Mouse (Mus musculus): ENCODE data around the gene Pebp1. TPM values are rescaled to one million over a fixed set of nuclear protein-coding genes. Genes with fewer than 3 reads are reported as not detected.
A peak's percentile ranks its signal among the peaks of the same experiment; 100 is the strongest.

The Pebp1 gene
- polyA plus RNA-seq, 1 experiment from 2014 or later: 731 TPM

DNA sequence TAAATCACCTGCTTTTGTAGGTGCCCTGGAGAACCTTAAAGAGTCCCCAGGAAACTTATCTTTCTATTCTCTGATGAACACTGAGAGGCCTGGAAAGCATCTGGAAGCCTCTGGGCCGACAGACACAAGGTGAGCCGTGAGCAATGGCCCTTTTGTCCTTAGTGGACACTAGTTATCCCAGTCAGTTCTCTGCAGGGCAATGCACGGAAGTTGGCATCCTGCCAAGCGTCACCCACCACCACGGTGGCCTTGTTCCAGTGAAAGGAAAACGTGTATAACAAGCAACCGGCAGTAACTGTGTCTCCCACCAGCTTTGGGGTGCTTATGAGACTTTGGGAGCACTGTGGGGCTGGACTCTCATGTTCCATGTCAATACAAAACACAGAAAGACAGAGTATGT, 2.7 kb downstream of the Pebp1 start:
- no peak overlapping the region for H3K9ac ChIP-seq
- no peak overlapping the region for H3K27ac ChIP-seq (replicated peaks)
- H3K27me3 ChIP-seq: no peaks in the 10 kb centered on the region
- H3K9me3 ChIP-seq (replicated peaks): no peaks in the 10 kb centered on the region
- H3K36me3 ChIP-seq: peaks cover 36% of the 10 kb centered on the region
- peaks cover 30% of the 10 kb centered on the region for H3K4me1 ChIP-seq
- ATAC-seq (ENCODE audit: insufficient number of reproducible peaks, low FRiP score, low TSS enrichment, low read depth): no peak
- 60% methylated on average over 7 of the region's 7 CpGs for WGBS
- no peak overlapping the region for H3K4me3 ChIP-seq (replicated peaks)
- H3K4me2 ChIP-seq (replicated peaks): no peak overlapping the region

DNA sequence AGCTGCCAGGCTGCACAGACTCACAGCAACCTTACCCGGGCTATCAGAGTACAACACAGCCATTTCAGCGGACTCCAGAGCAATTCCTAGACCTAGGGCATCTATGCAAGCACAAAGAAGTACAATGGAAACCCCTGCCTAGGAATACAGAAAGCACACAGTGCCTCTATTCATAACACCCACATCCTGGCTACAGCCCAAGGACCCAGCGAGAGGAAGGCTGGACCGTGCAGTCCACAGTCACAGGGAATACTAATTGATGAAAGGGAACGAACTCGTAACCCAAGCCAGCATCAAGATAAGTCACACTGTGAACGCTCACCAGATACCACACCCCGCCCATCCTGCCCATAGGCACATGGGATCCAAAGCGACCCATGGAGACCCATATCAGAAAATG, 3.4 kb downstream of the Pebp1 start:
- Histone ChIP-seq H3K27ac (replicated peaks) (no peak overlapping the region), H3K4me1 (peaks cover 30% of the 10 kb centered on the region), H3K9me3 (replicated peaks) (no peaks in the 10 kb centered on the region), H3K36me3 (peaks cover 36% of the 10 kb centered on the region), H3K4me2 (replicated peaks) (no peak overlapping the region), H3K9ac (no peak overlapping the region), H3K27me3 (no peaks in the 10 kb centered on the region), H3K4me3 (replicated peaks) (no peak overlapping the region)
- ATAC-seq (ENCODE audit: insufficient number of reproducible peaks, low FRiP score, low TSS enrichment, low read depth): no peak
- WGBS: 71% methylated on average over 9 of the region's 9 CpGs

DNA sequence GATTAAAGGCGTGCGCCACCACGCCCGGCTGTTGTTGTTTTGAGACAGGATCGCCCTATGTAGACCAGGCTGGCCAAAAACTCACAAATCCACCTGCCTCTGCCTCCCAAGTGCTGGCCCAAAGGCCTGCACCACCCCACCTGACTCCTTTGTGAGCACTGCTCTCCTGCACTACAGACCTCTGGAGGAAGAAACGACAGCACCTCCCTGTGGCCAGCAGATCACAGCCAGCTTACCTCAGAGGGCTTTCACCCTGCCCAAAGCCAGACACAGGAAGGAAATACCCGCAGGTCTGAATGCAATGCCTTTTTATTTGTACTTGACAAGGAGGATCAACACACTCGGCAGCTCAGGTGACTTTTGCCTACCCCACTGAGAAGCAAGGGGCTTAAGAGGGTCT, 5.1 kb downstream of the Pebp1 start:
- Histone ChIP-seq H3K9ac (no peak overlapping the region), H3K4me2 (replicated peaks) (no peak overlapping the region), H3K4me1 (peaks cover 22% of the 10 kb centered on the region), H3K27me3 (no peaks in the 10 kb centered on the region), H3K9me3 (replicated peaks) (no peaks in the 10 kb centered on the region), H3K4me3 (replicated peaks) (no peak overlapping the region), H3K36me3 (peaks cover 36% of the 10 kb centered on the region), H3K27ac (replicated peaks) (no peak overlapping the region)
- WGBS: 89% methylated on average over 8 of the region's 8 CpGs
- ATAC-seq (ENCODE audit: insufficient number of reproducible peaks, low FRiP score, low TSS enrichment, low read depth): no peak

DNA sequence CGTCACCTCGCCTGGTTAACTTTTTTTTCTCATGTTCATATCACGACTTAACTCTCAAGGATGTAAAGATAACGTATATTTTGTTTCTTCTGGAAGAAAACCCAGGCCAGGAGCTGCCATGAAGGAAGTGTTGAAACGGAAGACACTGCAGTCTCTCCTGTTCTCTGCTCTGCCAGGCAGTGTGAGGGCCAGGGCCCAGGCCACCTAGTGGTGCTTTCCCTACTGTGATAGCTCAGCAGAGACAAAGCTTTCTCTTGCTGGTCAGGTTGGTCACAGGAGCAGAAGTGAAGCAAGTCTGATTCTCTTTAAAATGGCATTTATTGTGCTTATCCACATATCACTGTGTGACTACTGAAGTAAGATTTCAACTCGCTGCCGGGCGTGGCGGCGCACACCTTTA, 5.9 kb downstream of the Pebp1 start:
- Histone ChIP-seq H3K27ac (replicated peaks) (no peak overlapping the region), H3K4me1 (peaks cover 22% of the 10 kb centered on the region), H3K36me3 (peaks cover 36% of the 10 kb centered on the region), H3K9ac (no peak overlapping the region), H3K27me3 (no peaks in the 10 kb centered on the region), H3K4me3 (replicated peaks) (no peak overlapping the region), H3K9me3 (replicated peaks) (no peaks in the 10 kb centered on the region), H3K4me2 (replicated peaks) (no peak overlapping the region)
- no peak for ATAC-seq (ENCODE audit: insufficient number of reproducible peaks, low FRiP score, low TSS enrichment, low read depth)
- WGBS: 93% methylated on average over 10 of the region's 10 CpGs

DNA sequence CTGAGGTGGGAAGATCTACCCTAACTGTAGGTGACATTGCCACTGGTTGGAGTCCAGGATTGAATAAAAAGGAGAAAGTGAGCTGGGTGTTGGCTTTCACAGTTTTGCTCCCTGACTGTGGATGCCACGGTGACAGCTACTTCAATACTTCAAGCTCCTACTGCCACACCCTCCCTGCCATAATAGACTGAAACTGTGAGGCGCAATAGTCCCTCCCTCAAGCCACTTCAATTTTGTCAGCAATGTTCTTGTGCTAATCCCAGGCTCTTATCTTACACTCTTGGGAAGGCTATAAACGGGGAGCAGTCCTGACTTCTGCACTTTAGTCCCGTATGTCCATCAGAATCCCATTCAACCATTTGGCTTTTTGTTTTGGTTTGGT, 7.8 kb downstream of the Pebp1 start:
- no peak overlapping the region for H3K4me3 ChIP-seq (replicated peaks)
- H3K27me3 ChIP-seq: no peaks in the 10 kb centered on the region
- peaks cover 5% of the 10 kb centered on the region; the same call in 1 of the 2 replicates for H3K4me1 ChIP-seq
- no peak for ATAC-seq (ENCODE audit: insufficient number of reproducible peaks, low FRiP score, low TSS enrichment, low read depth)
- H3K4me2 ChIP-seq (replicated peaks): no peak overlapping the region
- H3K27ac ChIP-seq (replicated peaks): no peak overlapping the region
- H3K9me3 ChIP-seq (replicated peaks): no peaks in the 10 kb centered on the region
- H3K36me3 ChIP-seq: peaks cover 28% of the 10 kb centered on the region
- 67% methylated on average over 4 of the region's 4 CpGs for WGBS
- H3K9ac ChIP-seq: no peak overlapping the region

DNA sequence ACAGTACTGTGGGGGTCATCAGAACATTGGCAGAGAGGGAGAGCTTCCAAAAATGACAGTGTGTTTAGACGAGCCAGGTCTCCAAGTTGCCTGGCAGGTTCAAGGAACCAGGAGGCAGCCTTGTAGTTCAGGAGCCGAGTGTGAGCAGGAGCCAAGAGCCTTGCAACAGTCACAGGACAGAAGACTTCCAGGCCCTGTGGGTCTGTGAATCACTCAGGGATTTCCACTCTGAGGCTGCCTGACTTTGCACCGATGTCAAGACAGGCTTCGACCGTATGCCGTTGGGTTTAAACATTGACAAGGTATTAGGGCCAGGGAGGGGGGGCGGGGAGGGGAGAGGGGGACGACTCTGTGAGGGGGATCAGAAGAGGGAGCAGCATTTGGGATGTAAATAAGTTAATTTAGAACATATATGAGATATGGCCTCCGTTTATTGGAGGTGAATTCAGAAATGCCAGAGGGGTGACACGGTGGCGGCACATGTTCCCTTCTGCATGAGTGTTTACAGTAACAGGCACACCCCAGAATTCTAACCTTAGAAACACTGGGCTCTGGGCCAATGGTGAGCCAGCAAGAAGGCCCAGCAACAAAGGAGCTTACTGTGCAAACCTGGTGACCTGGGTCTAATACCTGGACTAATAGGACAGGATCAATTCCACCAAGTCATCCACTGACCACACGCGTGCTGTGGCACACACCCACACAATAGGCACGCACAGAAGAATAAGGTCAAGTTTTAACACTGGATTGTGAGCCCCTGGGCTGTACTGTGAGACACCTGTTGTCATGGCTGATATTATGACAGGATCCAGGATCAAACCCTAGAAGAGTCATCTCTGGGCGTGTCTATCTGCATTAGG, 8.4 kb downstream of the Pebp1 start:
- no peak overlapping the region for H3K27ac ChIP-seq (replicated peaks)
- no peaks in the 10 kb centered on the region for H3K27me3 ChIP-seq
- 74% methylated on average over 15 of the region's 15 CpGs for WGBS
- H3K4me2 ChIP-seq (replicated peaks): no peak overlapping the region
- ATAC-seq (ENCODE audit: insufficient number of reproducible peaks, low FRiP score, low TSS enrichment, low read depth): peak; percentile 11; the same call in 1 of the 2 replicates
- no peaks in the 10 kb centered on the region for H3K9me3 ChIP-seq (replicated peaks)
- H3K9ac ChIP-seq: no peak overlapping the region
- no peaks in the 10 kb centered on the region for H3K4me1 ChIP-seq
- H3K36me3 ChIP-seq: peaks cover 22% of the 10 kb centered on the region
- no peak overlapping the region for H3K4me3 ChIP-seq (replicated peaks)

DNA sequence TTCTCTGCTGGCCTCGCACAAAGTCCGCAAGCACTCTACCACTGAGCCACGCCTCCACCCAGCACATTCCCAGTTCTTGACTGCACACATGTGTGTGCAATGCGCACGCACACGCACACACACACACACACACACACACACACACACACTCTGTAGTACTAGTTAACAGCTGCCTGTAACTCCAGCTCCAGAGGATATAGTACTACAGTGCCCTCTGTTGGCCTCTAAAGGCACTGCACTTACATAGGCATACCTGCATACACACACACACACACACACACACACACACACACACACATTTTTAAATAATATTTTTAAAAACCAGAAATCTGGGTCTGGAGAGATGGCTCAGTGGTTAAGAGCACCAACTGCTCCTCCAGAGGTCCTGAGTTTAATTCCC, 9.6 kb downstream of the Pebp1 start:
- no peak for ATAC-seq (ENCODE audit: insufficient number of reproducible peaks, low FRiP score, low TSS enrichment, low read depth)
- Histone ChIP-seq H3K4me2 (replicated peaks) (no peak overlapping the region), H3K9me3 (replicated peaks) (no peaks in the 10 kb centered on the region), H3K4me1 (no peaks in the 10 kb centered on the region), H3K27me3 (no peaks in the 10 kb centered on the region), H3K36me3 (peaks cover 20% of the 10 kb centered on the region; the same call in 1 of the 2 replicates), H3K27ac (replicated peaks) (no peak overlapping the region), H3K9ac (no peak overlapping the region), H3K4me3 (replicated peaks) (no peak overlapping the region)
- 95% methylated on average over 6 of the region's 6 CpGs for WGBS

DNA sequence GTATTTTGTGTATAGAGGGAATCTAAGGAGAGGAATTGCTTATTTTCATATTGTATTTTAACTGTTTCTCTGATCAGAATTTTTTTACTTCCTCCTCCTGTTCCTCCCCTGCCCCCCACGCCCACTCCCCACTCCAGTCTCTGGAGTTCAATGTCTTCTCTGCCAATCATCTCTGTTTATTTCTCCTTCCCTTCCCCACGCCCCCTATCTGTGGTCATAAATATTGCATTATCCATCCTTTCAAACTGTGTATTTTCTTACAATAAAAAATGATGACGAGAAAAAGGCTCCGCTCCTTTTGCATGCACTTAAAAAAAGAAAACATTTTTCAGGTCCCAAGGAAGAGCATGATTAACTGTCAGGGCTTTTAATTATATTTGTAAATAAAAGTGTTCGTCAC, 12.6 kb downstream of the Pebp1 start:
- Histone ChIP-seq H3K36me3 (0 out of 2 replicates have a peak, but pooled peaks cover 2% of the 10 kb centered on the region), H3K9ac (no peak overlapping the region), H3K9me3 (replicated peaks) (no peaks in the 10 kb centered on the region), H3K27me3 (no peaks in the 10 kb centered on the region), H3K4me3 (replicated peaks) (no peak overlapping the region), H3K4me1 (no peaks in the 10 kb centered on the region), H3K4me2 (replicated peaks) (no peak overlapping the region), H3K27ac (replicated peaks) (no peak overlapping the region)
- 63% methylated on average over 5 of the region's 5 CpGs for WGBS
- ATAC-seq (ENCODE audit: insufficient number of reproducible peaks, low FRiP score, low TSS enrichment, low read depth): no peak

DNA sequence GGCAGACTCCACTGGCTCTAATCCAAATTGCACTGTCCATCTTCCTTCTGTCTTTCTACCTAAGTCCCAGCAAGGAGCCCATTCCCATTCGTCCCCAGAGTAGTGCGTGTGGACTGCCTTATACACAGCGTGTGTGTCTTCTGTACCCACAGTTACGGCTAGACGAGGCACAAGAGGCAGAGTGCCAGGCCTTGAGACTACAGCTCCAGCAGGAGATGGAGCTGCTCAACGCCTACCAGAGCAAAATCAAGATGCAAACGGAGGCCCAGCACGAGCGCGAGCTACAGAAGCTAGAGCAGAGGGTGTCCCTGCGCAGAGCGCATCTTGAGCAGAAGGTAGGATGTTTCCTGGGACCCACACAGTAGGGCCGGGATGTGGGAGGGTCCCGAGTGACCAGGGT, 15.5 kb downstream of the Pebp1 start:
- Histone ChIP-seq H3K27me3 (no peaks in the 10 kb centered on the region), H3K27ac (replicated peaks) (no peak overlapping the region), H3K4me1 (no peaks in the 10 kb centered on the region), H3K4me2 (replicated peaks) (no peak overlapping the region), H3K36me3 (0 out of 2 replicates have a peak, but pooled peaks cover 2% of the 10 kb centered on the region), H3K9me3 (replicated peaks) (no peaks in the 10 kb centered on the region), H3K9ac (no peak overlapping the region), H3K4me3 (replicated peaks) (no peak overlapping the region)
- 91% methylated on average over 14 of the region's 14 CpGs for WGBS
- no peak for ATAC-seq (ENCODE audit: insufficient number of reproducible peaks, low FRiP score, low TSS enrichment, low read depth)

DNA sequence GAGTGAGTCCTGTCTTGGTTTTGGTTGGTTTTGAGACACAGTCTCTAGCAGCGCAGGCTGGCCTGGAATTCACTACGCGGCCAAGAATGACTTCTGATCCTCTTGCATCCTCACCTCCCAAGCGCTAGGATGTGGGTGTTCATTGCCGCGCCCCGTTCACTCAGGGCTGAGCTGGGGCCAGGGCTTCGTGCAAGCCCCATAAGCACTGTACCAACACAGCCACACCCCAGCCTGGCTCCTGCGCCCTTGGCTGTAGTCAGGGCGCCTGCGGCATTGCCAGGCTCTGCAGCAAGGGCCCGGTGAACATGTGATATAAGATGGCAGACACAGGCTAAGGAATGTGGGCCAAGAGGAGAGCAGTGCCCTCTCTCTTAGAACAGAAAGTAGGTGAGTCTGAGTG, 18.0 kb downstream of the Pebp1 start:
- 90% methylated on average over 12 of the region's 12 CpGs for WGBS
- no peak for ATAC-seq (ENCODE audit: insufficient number of reproducible peaks, low FRiP score, low TSS enrichment, low read depth)
- no peaks in the 10 kb centered on the region for H3K27me3 ChIP-seq

DNA sequence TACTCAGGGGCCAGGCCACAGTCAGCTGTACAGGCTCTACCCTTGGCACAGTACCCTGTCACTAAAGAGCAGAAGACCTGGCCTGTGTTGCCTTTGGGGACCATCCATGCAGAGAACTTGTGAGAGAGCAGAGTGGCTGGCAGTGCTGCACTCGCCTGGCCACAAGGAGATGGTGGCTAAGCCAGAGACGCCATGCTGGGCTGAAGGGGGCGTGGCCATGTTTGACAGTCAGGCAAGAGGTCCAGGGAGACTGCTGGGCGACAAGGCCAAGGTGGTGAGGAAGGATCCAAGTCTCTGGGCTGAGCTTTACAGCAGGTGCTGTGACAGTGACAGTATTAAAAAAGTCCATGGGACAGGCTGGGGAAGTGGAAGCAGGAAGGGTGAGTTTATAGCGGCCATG, 18.7 kb downstream of the Pebp1 start:
- peaks cover 10% of the 10 kb centered on the region for H3K36me3 ChIP-seq
- no peak for ATAC-seq (ENCODE audit: insufficient number of reproducible peaks, low FRiP score, low TSS enrichment, low read depth)
- 44% methylated on average over 5 of the region's 5 CpGs for WGBS

More for the DNA sequence above, 18.0 kb downstream of the Pebp1 start:
- H3K9me3 ChIP-seq (replicated peaks): no peaks in the 10 kb centered on the region
- H3K27ac ChIP-seq (replicated peaks): no peak overlapping the region
- no peak overlapping the region for H3K9ac ChIP-seq
- no peaks in the 10 kb centered on the region for H3K4me1 ChIP-seq
- H3K4me2 ChIP-seq (replicated peaks): no peak overlapping the region
- H3K4me3 ChIP-seq (replicated peaks): no peak overlapping the region
- H3K36me3 ChIP-seq: 0 out of 2 replicates have a peak, but pooled peaks cover 6% of the 10 kb centered on the region

DNA sequence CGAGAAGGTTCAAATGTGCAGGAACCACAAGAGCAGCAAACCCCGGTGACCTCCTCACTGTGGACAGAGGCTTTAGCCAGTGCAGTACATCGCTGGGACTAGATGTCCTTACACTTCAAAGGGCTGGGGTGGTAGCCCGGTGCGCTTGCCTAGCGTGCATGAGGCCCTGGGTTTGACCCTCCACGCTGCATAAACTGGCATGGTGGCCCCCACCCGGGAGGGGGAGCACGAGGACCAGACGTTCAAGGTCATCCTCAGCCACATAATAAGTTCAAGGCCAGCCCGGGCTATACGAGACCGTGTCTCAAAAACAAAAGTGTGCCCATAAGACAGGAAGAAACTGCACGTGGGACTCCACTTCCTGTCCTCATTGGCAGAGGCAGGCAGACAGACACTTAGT, 19.5 kb downstream of the Pebp1 start:
- Histone ChIP-seq H3K9me3 (replicated peaks) (no peaks in the 10 kb centered on the region), H3K9ac (no peak overlapping the region), H3K4me2 (replicated peaks) (no peak overlapping the region), H3K36me3 (peaks cover 18% of the 10 kb centered on the region), H3K4me3 (replicated peaks) (no peak overlapping the region), H3K27me3 (no peaks in the 10 kb centered on the region), H3K27ac (replicated peaks) (no peak overlapping the region), H3K4me1 (no peaks in the 10 kb centered on the region)
- no peak for ATAC-seq (ENCODE audit: insufficient number of reproducible peaks, low FRiP score, low TSS enrichment, low read depth)
- WGBS: 72% methylated on average over 14 of the region's 14 CpGs

More for the DNA sequence above, 18.7 kb downstream of the Pebp1 start:
- Histone ChIP-seq H3K27ac (replicated peaks) (no peak overlapping the region), H3K4me2 (replicated peaks) (no peak overlapping the region), H3K9me3 (replicated peaks) (no peaks in the 10 kb centered on the region), H3K4me1 (no peaks in the 10 kb centered on the region), H3K9ac (no peak overlapping the region), H3K27me3 (no peaks in the 10 kb centered on the region), H3K4me3 (replicated peaks) (no peak overlapping the region)

Data from embryonic facial prominence, embryonic 15.5 days (tissue).